Mouse (Mus musculus) liver, adult 2 months (tissue): ENCODE measurements around the gene Msh5.

Experiments used
- CTCF ChIP-seq: fragments of 200-500 bp; IDR thresholded peaks from 2 replicates; pipeline ENCODE4 v1.5.1; 2011; ENCODE audit warnings: low read depth, low read length, control low read depth
- POLR2A ChIP-seq: fragments of 200-500 bp; IDR thresholded peaks from 2 replicates; pipeline ENCODE4 v1.6.1; 2011; ENCODE audit warnings: low read length, control low read depth; ENCODE audit not compliant: insufficient read depth; ENCODE audit errors: extremely low read depth

DNA sequence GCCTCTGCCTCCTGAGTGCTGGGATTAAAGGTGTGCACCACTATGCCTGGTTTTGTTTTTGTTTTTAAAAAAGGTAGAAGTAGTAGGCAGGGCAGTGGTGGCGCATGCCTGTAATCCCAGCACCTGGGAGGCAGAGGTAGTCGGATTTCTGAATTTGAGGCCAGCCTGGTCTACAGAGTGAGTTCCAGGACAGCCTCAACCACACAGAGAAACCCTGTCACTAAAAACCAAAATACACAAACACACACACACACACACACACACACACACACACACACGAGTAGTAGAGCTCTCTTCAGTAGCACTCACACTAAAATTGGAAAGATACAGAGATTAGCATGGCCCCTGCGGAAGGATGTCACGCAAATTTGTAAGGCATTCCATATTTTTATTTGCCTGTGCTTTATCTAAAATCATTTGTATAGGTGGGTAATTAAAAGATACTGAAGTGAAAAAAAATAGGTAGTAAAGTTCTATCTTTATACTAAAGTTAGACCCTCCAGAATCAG lies 2.4 kb upstream of the Msh5 start:
- TF ChIP-seq CTCF, result no peak
- no peak for TF ChIP-seq POLR2A
